Mouse (Mus musculus): ENCODE results near the gene Rbmxl2.

DNA sequence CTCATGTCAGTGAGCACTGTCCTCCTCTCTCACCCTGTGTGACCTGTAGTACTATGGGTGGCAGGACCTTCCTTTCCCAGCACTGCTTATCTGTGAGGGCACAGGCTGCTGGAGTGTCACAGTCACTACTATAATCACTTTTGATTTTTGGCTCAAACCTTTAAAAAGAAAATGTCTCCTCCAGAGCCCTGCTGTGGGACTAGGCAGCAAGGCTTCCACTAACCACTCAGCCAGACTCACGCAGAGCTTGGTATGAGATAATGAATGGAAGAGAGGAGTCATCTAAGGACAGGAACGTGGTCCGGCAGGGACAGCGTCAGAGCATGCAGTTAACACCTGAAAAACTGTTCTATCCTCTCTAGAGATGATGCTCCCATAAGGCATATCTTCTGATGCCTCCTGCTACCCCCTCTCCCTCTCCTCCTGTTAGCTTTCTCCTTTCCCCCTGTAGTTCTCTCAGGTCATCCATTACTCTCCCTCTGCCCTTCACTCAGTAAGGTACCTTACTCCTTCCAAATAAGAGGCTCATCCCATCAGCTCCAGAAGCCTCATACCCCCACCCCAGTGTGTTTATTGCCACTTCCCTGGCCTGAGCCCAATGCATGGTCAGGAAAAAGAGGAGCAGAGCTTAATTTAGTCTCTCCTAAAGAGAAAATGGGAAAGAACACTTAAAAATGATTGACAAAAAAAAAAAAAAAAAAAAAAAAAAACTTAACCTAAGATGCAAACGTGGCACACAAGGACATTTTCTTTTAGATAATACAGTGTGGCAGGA is 41.2 kb downstream of the Rbmxl2 start:
- no peak for TF ChIP-seq ZNF384 (IDR thresholded peaks at IDR 0.05; ENCODE audit: low read depth, low read length)
- no peak for TF ChIP-seq CHD2 (IDR thresholded peaks at IDR 0.05; ENCODE audit: low read depth, low read length)

All from ES-E14 (cell line).